Mouse (Mus musculus): ENCODE measurements around the gene Ptpn1. TPM values are rescaled to one million over a fixed set of nuclear protein-coding genes. Genes with fewer than 3 reads are reported as not detected.

Gene Ptpn1
- polyA plus RNA-seq, 1 experiment from 2014 or later, result 41.0 TPM

- Histone ChIP-seq H3K9me3 (ENCODE audit: control insufficient read depth, low read depth, low read length) (no peaks in the 10 kb centered on the region), H3K4me1 (ENCODE audit: control insufficient read depth, insufficient read depth, low read length) (no peaks in the 10 kb centered on the region), H3K36me3 (ENCODE audit: control insufficient read depth, insufficient read depth, low read length) (no peaks in the 10 kb centered on the region), H3K27me3 (ENCODE audit: control insufficient read depth, insufficient read depth, low read length) (no peaks in the 10 kb centered on the region), H3K27ac (ENCODE audit: low read length) (no peak overlapping the region), H3K4me3 (ENCODE audit: low read depth, low read length) (no peak overlapping the region), H3K4me2 (replicated peaks; ENCODE audit: low read depth, low read length) (no peak overlapping the region), H3K9ac (replicated peaks; ENCODE audit: low read depth, low read length) (no peak overlapping the region)
- ATAC-seq (ENCODE audit: insufficient number of reproducible peaks, insufficient read depth, low FRiP score, low read depth), result no peak
- WGBS, result 54% methylated on average over 3 of the region's 3 CpGs
Measured at GRCm38 (mm10) chr2:167910178-167910540, 21.7 kb upstream of the Ptpn1 start.

GRCm38 (mm10) chr2:167911511-167911910, 20.3 kb upstream of the Ptpn1 start:
- Histone ChIP-seq H3K4me3 (ENCODE audit: low read depth, low read length) (no peak overlapping the region), H3K36me3 (ENCODE audit: control insufficient read depth, insufficient read depth, low read length) (no peaks in the 10 kb centered on the region), H3K4me1 (ENCODE audit: control insufficient read depth, insufficient read depth, low read length) (no peaks in the 10 kb centered on the region), H3K27me3 (ENCODE audit: control insufficient read depth, insufficient read depth, low read length) (no peaks in the 10 kb centered on the region), H3K27ac (ENCODE audit: low read length) (no peak overlapping the region), H3K9ac (replicated peaks; ENCODE audit: low read depth, low read length) (no peak overlapping the region), H3K4me2 (replicated peaks; ENCODE audit: low read depth, low read length) (no peak overlapping the region), H3K9me3 (ENCODE audit: control insufficient read depth, low read depth, low read length) (no peaks in the 10 kb centered on the region)
- 85% methylated on average over 5 of the region's 5 CpGs for WGBS
- no peak for ATAC-seq (ENCODE audit: insufficient number of reproducible peaks, insufficient read depth, low FRiP score, low read depth)

GRCm38 (mm10) chr2:167919081-167919480, 12.8 kb upstream of the Ptpn1 start:
- ATAC-seq (ENCODE audit: insufficient number of reproducible peaks, insufficient read depth, low FRiP score, low read depth), result no peak
- no peaks in the 10 kb centered on the region for H3K36me3 ChIP-seq (ENCODE audit: control insufficient read depth, insufficient read depth, low read length)
- no peaks in the 10 kb centered on the region for H3K27me3 ChIP-seq (ENCODE audit: control insufficient read depth, insufficient read depth, low read length)
- WGBS, result 54% methylated on average over 1 of the region's 1 CpGs
- no peak overlapping the region for H3K27ac ChIP-seq (ENCODE audit: low read length)
- H3K9me3 ChIP-seq (ENCODE audit: control insufficient read depth, low read depth, low read length), result no peaks in the 10 kb centered on the region
- no peak overlapping the region for H3K9ac ChIP-seq (replicated peaks; ENCODE audit: low read depth, low read length)
- H3K4me3 ChIP-seq (ENCODE audit: low read depth, low read length), result no peak overlapping the region
- H3K4me2 ChIP-seq (replicated peaks; ENCODE audit: low read depth, low read length), result no peak overlapping the region
- H3K4me1 ChIP-seq (ENCODE audit: control insufficient read depth, insufficient read depth, low read length), result no peaks in the 10 kb centered on the region

GRCm38 (mm10) chr2:167920041-167920440, 11.8 kb upstream of the Ptpn1 start:
- no peaks in the 10 kb centered on the region for H3K4me1 ChIP-seq (ENCODE audit: control insufficient read depth, insufficient read depth, low read length)
- H3K9me3 ChIP-seq (ENCODE audit: control insufficient read depth, low read depth, low read length), result no peaks in the 10 kb centered on the region
- no peak overlapping the region for H3K9ac ChIP-seq (replicated peaks; ENCODE audit: low read depth, low read length)
- H3K4me2 ChIP-seq (replicated peaks; ENCODE audit: low read depth, low read length), result no peak overlapping the region
- H3K4me3 ChIP-seq (ENCODE audit: low read depth, low read length), result no peak overlapping the region
- no peak overlapping the region for H3K27ac ChIP-seq (ENCODE audit: low read length)
- no peaks in the 10 kb centered on the region for H3K27me3 ChIP-seq (ENCODE audit: control insufficient read depth, insufficient read depth, low read length)
- WGBS, result 62% methylated on average over 11 of the region's 11 CpGs
- H3K36me3 ChIP-seq (ENCODE audit: control insufficient read depth, insufficient read depth, low read length), result no peaks in the 10 kb centered on the region
- no peak for ATAC-seq (ENCODE audit: insufficient number of reproducible peaks, insufficient read depth, low FRiP score, low read depth)

GRCm38 (mm10) chr2:167920960-167921495, 10.8 kb upstream of the Ptpn1 start:
- ATAC-seq (ENCODE audit: insufficient number of reproducible peaks, insufficient read depth, low FRiP score, low read depth), result no peak
- H3K4me3 ChIP-seq (ENCODE audit: low read depth, low read length), result no peak overlapping the region
- no peak overlapping the region for H3K4me2 ChIP-seq (replicated peaks; ENCODE audit: low read depth, low read length)
- 0 out of 2 replicates have a peak, but pooled peaks cover 3% of the 10 kb centered on the region for H3K4me1 ChIP-seq (ENCODE audit: control insufficient read depth, insufficient read depth, low read length)
- no peak overlapping the region for H3K9ac ChIP-seq (replicated peaks; ENCODE audit: low read depth, low read length)
- H3K9me3 ChIP-seq (ENCODE audit: control insufficient read depth, low read depth, low read length), result no peaks in the 10 kb centered on the region
- H3K27ac ChIP-seq (ENCODE audit: low read length), result no peak overlapping the region
- no peaks in the 10 kb centered on the region for H3K27me3 ChIP-seq (ENCODE audit: control insufficient read depth, insufficient read depth, low read length)
- 85% methylated on average over 9 of the region's 9 CpGs for WGBS
- H3K36me3 ChIP-seq (ENCODE audit: control insufficient read depth, insufficient read depth, low read length), result no peaks in the 10 kb centered on the region

- H3K27ac ChIP-seq (ENCODE audit: low read length), result no peak overlapping the region
- H3K9me3 ChIP-seq (ENCODE audit: control insufficient read depth, low read depth, low read length), result no peaks in the 10 kb centered on the region
- H3K9ac ChIP-seq (replicated peaks; ENCODE audit: low read depth, low read length), result no peak overlapping the region
- 0 out of 2 replicates have a peak, but pooled peaks cover 3% of the 10 kb centered on the region for H3K4me1 ChIP-seq (ENCODE audit: control insufficient read depth, insufficient read depth, low read length)
- no peak for ATAC-seq (ENCODE audit: insufficient number of reproducible peaks, insufficient read depth, low FRiP score, low read depth)
- 79% methylated on average over 8 of the region's 8 CpGs for WGBS
- H3K36me3 ChIP-seq (ENCODE audit: control insufficient read depth, insufficient read depth, low read length), result no peaks in the 10 kb centered on the region
- H3K4me2 ChIP-seq (replicated peaks; ENCODE audit: low read depth, low read length), result no peak overlapping the region
- no peaks in the 10 kb centered on the region for H3K27me3 ChIP-seq (ENCODE audit: control insufficient read depth, insufficient read depth, low read length)
- H3K4me3 ChIP-seq (ENCODE audit: low read depth, low read length), result no peak overlapping the region
Measured at GRCm38 (mm10) chr2:167921823-167922222, 10.0 kb upstream of the Ptpn1 start.

GRCm38 (mm10) chr2:167924011-167924410, 7.8 kb upstream of the Ptpn1 start:
- no peak overlapping the region for H3K27ac ChIP-seq (ENCODE audit: low read length)
- H3K27me3 ChIP-seq (ENCODE audit: control insufficient read depth, insufficient read depth, low read length), result no peaks in the 10 kb centered on the region
- H3K9me3 ChIP-seq (ENCODE audit: control insufficient read depth, low read depth, low read length), result no peaks in the 10 kb centered on the region
- no peaks in the 10 kb centered on the region for H3K36me3 ChIP-seq (ENCODE audit: control insufficient read depth, insufficient read depth, low read length)
- ATAC-seq (ENCODE audit: insufficient number of reproducible peaks, insufficient read depth, low FRiP score, low read depth), result no peak
- no peak overlapping the region for H3K4me3 ChIP-seq (ENCODE audit: low read depth, low read length)
- no peak overlapping the region for H3K9ac ChIP-seq (replicated peaks; ENCODE audit: low read depth, low read length)
- H3K4me2 ChIP-seq (replicated peaks; ENCODE audit: low read depth, low read length), result no peak overlapping the region
- 0 out of 2 replicates have a peak, but pooled peaks cover 3% of the 10 kb centered on the region for H3K4me1 ChIP-seq (ENCODE audit: control insufficient read depth, insufficient read depth, low read length)
- 90% methylated on average over 5 of the region's 5 CpGs for WGBS

GRCm38 (mm10) chr2:167924803-167925604, 6.9 kb upstream of the Ptpn1 start:
- Histone ChIP-seq H3K4me3 (ENCODE audit: low read depth, low read length) (peak overlapping the region; percentile 33), H3K27ac (ENCODE audit: low read length) (peak overlapping the region; percentile 66), H3K9me3 (ENCODE audit: control insufficient read depth, low read depth, low read length) (no peaks in the 10 kb centered on the region), H3K9ac (replicated peaks; ENCODE audit: low read depth, low read length) (no peak overlapping the region), H3K4me1 (ENCODE audit: control insufficient read depth, insufficient read depth, low read length) (0 out of 2 replicates have a peak, but pooled peaks cover 3% of the 10 kb centered on the region), H3K4me2 (replicated peaks; ENCODE audit: low read depth, low read length) (peak overlapping the region; percentile 62), H3K36me3 (ENCODE audit: control insufficient read depth, insufficient read depth, low read length) (no peaks in the 10 kb centered on the region), H3K27me3 (ENCODE audit: control insufficient read depth, insufficient read depth, low read length) (no peaks in the 10 kb centered on the region)
- ATAC-seq (ENCODE audit: insufficient number of reproducible peaks, insufficient read depth, low FRiP score, low read depth), result peak; percentile 76; the same call in 1 of the 2 replicates
- 3% methylated on average over 29 of the region's 29 CpGs for WGBS

Measured in stomach, embryonic 14.5 days (tissue).